Mouse (Mus musculus) urinary bladder, adult 18-20 months (tissue): ENCODE results near the gene Npas3.
A peak's percentile ranks its signal among the peaks of the same experiment; 100 is the strongest.

Experiments used
- DNase-seq, 2 experiments: peaks; one replicate each; pipeline ENCODE4 v3.0.0; 2022; ENCODE audit warnings: low spot score in 2 of 2, mixed read lengths in 2 of 2

The Npas3 gene

DNA sequence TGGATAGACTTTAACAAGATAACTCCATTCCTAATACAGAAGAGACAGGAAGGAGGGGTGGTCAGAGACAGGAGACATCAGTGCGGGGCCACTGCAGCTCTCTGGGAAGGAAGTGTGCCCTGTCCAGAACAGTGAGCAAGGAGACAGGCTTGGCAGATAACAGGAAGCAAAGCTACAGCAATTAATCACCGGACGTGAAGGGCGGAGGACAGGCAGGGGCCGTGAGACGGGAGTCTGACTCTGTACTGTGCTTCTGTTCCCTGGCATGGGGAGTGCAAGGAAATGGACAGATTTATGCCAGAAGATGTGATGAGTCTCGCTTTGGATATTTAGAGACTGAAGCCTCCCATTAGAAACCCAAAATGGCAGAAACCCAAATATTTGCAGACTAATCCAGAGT is 47.3 kb downstream of the Npas3 start:
- no peak for DNase-seq

DNA sequence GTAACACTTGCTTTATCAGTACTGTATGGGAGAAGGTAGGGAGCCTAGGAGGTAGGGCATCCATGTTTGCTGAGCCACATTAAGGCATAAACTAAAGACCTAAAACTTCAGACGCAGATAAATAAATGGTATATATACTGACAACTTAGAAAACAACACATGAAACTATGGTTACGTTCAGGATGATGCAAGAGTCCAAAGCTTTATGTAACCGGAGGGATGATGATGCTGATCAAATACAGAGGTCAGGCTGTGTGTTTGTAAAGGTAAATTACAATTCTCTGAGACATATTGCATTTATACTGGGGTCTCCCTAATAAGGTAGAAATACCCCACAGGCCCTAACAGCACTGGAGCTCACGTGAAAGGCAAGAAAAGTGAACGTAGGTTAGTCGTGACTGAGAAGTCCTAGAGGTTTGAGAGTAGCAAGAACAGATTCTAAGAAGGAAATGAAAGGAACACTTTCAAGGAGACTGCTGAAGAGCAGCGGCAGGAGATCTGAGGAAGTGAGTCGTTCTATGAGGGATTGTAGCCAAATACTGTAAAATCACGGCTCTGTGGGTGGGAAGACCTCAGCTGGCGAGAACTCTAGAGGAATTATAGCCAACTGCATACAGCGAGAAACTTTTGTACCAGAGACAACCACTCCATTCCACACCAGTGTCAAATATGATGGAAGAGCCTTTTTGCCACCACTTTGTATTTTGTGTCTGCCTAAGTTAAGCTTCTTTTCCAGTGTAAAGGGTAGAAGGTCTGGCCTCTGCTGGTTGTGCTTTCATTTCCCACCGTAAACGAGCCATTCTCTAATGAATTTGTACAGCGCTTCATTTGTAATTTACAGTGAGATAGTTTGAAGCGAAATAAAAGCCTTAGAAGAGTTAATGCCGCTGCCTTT is 49.7 kb downstream of the Npas3 start:
- no peak for DNase-seq

DNA sequence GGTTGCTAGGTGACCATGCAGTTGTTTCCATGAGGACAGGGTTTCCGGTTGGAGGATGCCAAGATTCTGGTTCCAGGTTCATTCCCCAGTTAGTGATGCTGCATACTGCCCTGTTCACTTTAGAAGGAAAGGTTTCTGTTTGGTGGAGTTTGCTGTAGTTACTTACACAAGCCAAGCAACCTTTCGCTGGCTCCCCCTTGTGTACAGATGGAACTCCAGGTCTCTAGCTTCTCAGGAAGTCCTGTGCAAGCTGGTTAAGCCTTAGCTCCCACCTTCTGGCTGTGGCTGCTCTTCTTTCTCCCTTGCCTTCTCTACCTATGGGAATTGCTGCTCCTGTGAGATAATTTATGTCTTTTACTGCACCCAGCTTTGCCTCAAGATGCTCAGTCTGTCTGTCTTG is 52.5 kb downstream of the Npas3 start:
- peak in 1 of 2 experiments; percentile 1 for DNase-seq

DNA sequence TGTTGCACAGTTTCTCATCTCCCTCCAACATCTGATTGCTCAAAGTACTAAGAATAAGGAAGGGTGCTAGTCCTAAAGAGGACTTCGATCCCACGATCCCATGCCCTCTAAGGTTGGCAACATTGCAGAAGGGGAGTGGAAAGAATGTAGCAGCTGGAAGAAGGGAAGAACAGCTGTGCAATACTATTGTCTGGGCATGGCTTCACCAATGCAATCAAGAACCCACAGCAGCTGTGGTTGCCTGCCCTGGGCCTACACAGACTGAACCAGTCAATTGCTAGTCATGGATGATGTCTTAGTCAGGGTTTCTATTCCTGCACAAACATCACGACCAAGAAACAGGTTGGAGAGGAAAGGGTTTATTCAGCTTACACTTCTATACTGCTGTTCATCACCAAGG is 53.7 kb downstream of the Npas3 start:
- no peak for DNase-seq

DNA sequence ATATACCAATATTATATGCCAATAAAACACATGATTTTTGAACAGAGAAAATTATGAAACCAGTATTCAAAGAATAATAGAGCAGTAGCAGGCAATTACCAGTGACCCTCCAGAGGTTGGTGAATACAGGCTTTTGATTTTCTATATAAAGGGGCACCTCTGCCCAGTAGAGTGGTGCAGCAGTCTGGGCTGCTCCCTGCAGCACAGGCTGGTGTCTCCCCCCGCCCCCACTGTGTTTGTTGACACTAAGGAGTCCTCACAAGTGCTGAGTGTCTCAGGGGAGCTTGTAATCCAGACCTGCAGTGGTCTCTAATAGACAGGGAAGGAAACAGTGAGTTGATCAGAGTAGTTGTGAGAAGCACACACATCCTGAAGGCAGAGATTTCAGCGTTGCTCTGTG is 68.2 kb downstream of the Npas3 start:
- DNase-seq: no peak

- DNase-seq: no peak
Observed at GRCm38 (mm10) chr12:53317801-53318200, 69.3 kb downstream of the Npas3 start.

GRCm38 (mm10) chr12:53320526-53320925 is 72.0 kb downstream of the Npas3 start:
- no peak for DNase-seq

DNA sequence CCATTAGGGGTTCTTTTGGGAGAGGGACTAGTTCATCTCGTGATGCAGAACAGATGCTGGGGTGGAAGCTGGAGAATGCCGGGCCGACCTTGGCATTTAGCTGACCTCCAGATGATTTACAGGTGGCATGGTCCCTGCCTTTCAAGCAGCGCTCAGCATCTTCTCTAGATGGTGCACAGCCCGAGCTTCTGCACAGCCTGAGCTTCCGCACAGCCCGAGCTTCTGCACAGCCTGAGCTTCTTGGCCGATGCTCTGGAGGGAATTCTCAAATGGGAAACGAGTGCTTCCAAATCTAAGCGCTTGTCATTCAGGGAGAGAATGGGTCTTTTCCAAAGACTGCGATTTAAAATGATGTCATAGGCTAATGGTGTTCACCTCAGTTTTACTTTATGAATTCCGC is 72.5 kb downstream of the Npas3 start:
- DNase-seq: no peak

DNA sequence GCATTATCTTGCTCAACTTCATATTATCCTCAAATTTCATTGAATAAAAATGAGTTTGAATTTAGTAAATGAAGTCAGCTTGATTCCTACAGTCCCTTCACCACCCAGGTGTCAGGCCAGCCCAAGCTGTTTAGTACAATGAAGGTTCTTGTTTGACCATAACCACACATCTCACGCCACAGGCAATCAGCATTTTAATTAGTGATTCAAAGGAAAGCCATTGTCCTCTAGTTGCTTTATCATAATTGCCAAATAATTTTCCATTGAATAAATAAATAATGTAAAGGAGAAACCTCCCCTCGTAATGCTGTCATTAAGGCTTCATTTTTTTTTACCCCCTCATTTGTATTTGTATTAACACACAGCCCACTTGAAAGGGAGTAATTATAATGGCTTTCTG is 73.5 kb downstream of the Npas3 start:
- no peak for DNase-seq

GRCm38 (mm10) chr12:53327653-53328188 is 79.2 kb downstream of the Npas3 start:
- no peak for DNase-seq

DNA sequence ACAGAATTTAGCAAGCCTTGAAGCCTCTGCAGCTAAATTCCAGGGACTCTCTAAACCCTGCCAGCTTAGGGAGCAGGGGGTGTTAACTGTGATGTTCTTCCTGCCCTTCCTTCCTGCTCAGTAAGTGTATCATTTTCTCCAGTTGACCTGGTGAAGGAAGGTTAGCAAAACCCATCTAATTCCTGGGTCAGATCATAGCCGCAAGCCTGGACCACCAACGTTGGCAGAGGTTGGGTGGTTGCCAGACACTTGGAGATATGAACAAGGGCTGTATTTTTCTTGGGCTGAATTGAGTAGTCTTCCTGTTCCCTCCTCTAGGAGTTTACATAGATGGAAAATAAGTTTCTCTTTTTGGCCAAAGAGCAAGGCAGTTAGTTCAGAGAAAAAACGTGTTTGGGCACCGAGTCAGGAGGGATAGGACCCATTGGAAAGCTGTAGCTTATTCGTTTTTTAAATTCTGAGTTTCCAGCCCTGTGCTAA is 79.8 kb downstream of the Npas3 start:
- no peak for DNase-seq

GRCm38 (mm10) chr12:53330141-53330540 is 81.7 kb downstream of the Npas3 start:
- no peak for DNase-seq

DNA sequence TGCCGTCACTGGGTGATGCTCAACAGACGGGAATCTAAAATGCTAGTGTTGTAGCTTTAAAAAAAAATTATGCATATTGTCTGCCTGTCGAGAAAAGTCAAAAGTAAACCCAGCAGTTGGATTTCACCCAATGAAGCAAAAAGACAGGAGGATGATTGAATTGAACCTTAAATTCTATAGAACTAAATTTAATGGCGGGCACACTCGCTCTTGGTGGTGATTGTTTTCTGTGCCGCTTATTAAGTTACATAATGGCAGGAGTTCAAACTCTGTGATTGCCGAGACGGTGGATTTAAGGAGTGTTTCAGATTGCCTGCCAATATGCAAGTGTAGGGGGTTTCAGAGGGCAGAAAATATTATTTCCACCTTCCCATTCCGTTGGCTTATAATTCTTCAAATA is 82.9 kb downstream of the Npas3 start:
- no peak for DNase-seq

GRCm38 (mm10) chr12:53331800-53332199 is 83.3 kb downstream of the Npas3 start:
- DNase-seq: no peak

DNA sequence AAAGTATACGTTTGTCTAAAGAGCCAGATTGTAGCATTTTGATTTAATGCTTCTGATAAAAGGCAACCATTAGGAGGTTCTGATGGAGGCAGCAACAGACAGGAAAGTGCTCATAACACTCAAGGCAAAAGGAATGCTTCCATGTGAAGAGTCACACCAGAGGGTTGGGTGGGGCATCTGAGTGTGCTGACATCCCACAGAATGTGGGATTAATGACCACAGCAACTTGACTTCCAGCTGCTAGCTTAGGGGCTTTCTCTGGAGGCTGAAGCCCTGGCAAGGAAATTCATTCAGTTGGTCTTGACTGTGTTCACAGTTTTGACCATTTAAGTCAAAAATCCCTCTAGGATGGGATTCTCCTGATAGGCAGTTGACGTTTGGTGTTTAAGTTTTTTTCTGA is 84.8 kb downstream of the Npas3 start:
- no peak for DNase-seq

DNA sequence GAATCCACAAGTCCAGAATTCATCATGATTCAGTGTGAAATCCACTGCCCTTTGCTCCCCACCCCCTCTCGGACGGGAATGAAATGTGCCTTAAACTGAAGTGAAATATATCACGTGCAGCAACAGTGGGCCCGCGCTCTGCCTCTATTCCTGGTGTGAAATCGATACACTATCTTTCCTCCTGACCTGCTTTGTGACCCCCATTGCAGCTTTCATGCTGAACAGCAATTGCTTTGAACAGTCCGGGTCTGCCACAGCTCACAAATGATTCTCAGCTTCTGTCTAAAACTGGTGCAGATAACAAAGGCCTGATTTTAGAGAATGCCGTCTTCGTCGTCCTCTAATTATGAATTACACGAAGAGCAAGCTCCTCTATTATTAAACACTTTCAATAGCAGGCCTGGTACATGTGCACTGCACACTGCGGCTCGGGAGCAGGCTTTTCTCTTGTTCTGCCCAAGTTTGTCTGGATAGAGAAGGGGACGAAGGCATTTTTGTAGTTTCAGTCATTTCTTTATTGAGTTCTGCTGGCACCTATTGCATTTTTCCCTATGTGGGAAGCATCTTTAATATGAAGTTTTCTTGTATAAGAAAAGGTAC is 90.0 kb downstream of the Npas3 start:
- no peak for DNase-seq

DNA sequence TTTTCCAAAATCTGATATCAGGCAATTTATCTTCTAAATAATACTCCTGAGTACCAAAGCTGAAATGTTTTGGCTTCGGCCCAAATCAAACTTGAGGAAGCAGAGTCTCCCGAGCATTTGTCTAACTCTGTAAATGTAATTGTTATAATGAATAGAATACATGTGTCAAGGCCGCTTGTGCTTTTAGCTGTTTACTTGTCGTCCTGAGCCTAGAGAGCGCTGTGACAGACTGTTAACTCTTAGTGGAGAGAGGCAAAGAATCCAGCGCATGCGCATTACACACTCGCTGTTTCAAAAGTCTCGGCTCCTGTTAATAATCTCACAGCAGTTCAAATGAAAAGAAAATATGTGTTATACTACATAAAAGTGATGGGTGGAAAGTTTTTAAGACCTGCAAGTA is 94.3 kb downstream of the Npas3 start:
- DNase-seq: no peak

- DNase-seq: no peak
Observed at GRCm38 (mm10) chr12:53351860-53352259, 103.4 kb downstream of the Npas3 start.

GRCm38 (mm10) chr12:53365751-53366150 is 117.3 kb downstream of the Npas3 start:
- no peak for DNase-seq

DNA sequence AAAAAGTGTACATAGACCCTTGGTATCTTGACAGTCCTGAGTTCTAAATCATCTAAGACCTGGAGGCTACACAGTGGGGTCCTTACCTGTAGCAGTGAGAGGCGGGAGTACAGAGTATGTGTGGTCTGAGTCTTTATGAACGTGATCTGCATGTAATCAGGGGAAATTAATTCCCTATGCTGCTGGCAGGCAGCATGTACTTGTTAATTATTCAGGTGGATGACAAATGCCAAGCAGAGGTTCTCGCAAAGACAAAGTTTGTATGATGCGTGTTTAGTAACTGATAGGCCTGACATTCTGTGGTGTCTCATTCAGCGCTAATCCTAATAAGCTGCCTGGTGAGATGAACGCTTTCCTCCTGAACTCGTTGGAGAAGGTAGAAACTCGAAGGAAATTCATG is 136.4 kb downstream of the Npas3 start:
- no peak for DNase-seq

GRCm38 (mm10) chr12:53405856-53406255 is 157.4 kb downstream of the Npas3 start:
- no peak for DNase-seq

- DNase-seq: no peak
Observed at GRCm38 (mm10) chr12:53407776-53408175, 159.3 kb downstream of the Npas3 start.

- no peak for DNase-seq
Observed at GRCm38 (mm10) chr12:53409711-53410110, 161.2 kb downstream of the Npas3 start.
